Mouse (Mus musculus) CH12.LX (cell line): ENCODE measurements around the gene Vrk3. TPM values are rescaled to one million over a fixed set of nuclear protein-coding genes. Genes with fewer than 3 reads are reported as not detected.
"Not testable (repeated sequence)": the region's sequence is repeated elsewhere in the genome, so short reads cannot be mapped to it uniquely, and the experiment has no call there.

Experiments used
- DNase-seq: peaks from one replicate; pipeline ENCODE4 v3.0.0-alpha.2; 2013; ENCODE audit errors: extremely low read depth
- H3K27ac ChIP-seq: 2 replicates; pipeline ENCODE4 v1.5.1; 2012; ENCODE audit warnings: low read depth, mild to moderate bottlenecking, control low read depth, moderate library complexity; ENCODE audit not compliant: insufficient read depth
- H3K27me3 ChIP-seq: replicated peaks from 2 replicates; pipeline ENCODE3; 2012; ENCODE audit warnings: inconsistent platforms
- H3K36me3 ChIP-seq, 2 experiments: replicated peaks in 1 of 2; 2 replicates each; pipeline versions ENCODE3 to v1.6.1; 2012; ENCODE audit warnings: inconsistent platforms in 1 of 2, low read length in 1 of 2, mild to moderate bottlenecking in 1 of 2, mixed read lengths in 1 of 2, moderate library complexity in 1 of 2; ENCODE audit not compliant: control insufficient read depth in 1 of 2, insufficient read depth in 1 of 2
- H3K4me1 ChIP-seq, 2 experiments: 2 replicates each; pipeline ENCODE4 v1.6.1; 2012; ENCODE audit warnings: inconsistent platforms in 1 of 2, moderate library complexity in 1 of 2; ENCODE audit not compliant: insufficient read depth in 2 of 2, control insufficient read depth in 1 of 2
- H3K4me2 ChIP-seq: 2 replicates; pipeline ENCODE4 v1.6.1; 2012; ENCODE audit warnings: low read depth, mild to moderate bottlenecking, control low read depth; ENCODE audit not compliant: poor library complexity, insufficient read depth, severe bottlenecking
- H3K4me3 ChIP-seq, 3 experiments: fragments of 150-350 bp in 1 of 3; sonication (generic) in 1 of 3; replicated peaks in 1 of 3; 2 replicates each; pipeline versions ENCODE3 to v1.5.1; 2011 to 2012; ENCODE audit warnings: low read depth in 2 of 3, low read length in 2 of 3, mild to moderate bottlenecking in 2 of 3, moderate library complexity in 2 of 3, control low read depth in 1 of 3, improper control_type of control experiment in 1 of 3, inconsistent platforms in 1 of 3, mixed read lengths in 1 of 3; ENCODE audit not compliant: poor library complexity in 1 of 3
- H3K79me2 ChIP-seq: replicated peaks from 2 replicates; pipeline ENCODE4 v1.6.1; 2012; ENCODE audit warnings: mild to moderate bottlenecking, moderate library complexity; ENCODE audit not compliant: control insufficient read depth, poor library complexity, insufficient read depth, severe bottlenecking; ENCODE audit errors: extremely low read depth
- H3K9ac ChIP-seq: 2 replicates; pipeline ENCODE4 v1.6.1; 2012; ENCODE audit warnings: low read depth, mild to moderate bottlenecking, control low read depth, moderate library complexity; ENCODE audit not compliant: insufficient read depth
- H3K9me3 ChIP-seq: replicated peaks from 2 replicates; pipeline ENCODE3; 2012; ENCODE audit warnings: low read length, inconsistent platforms, mixed read lengths
- BHLHE40 ChIP-seq: IDR thresholded peaks from 2 replicates; pipeline ENCODE4 v1.6.1; 2011; ENCODE audit warnings: mild to moderate bottlenecking, low read depth, low read length, improper control_type of control experiment
- GABPA ChIP-seq: IDR thresholded peaks from 2 replicates; pipeline ENCODE4 v1.6.1; 2012; ENCODE audit warnings: low read depth, low read length, improper control_type of control experiment, inconsistent platforms; ENCODE audit not compliant: insufficient replicate concordance
- HCFC1 ChIP-seq: IDR thresholded peaks from 2 replicates; pipeline ENCODE4 v1.6.1; 2012; ENCODE audit warnings: low read depth, mild to moderate bottlenecking, inconsistent platforms, low read length, improper control_type of control experiment
- JUN ChIP-seq: IDR thresholded peaks from 2 replicates; pipeline ENCODE4 v1.6.1; 2011; ENCODE audit warnings: low read depth, mild to moderate bottlenecking, low read length, improper control_type of control experiment, moderate library complexity; ENCODE audit not compliant: insufficient read depth
- MAFK ChIP-seq: IDR thresholded peaks from 2 replicates; pipeline ENCODE4 v1.6.1; 2011; ENCODE audit warnings: low read length, improper control_type of control experiment; ENCODE audit not compliant: insufficient replicate concordance
- MAX ChIP-seq: IDR thresholded peaks from 2 replicates; pipeline ENCODE4 v1.6.1; 2011; ENCODE audit warnings: low read length, improper control_type of control experiment
- MEF2A ChIP-seq: IDR thresholded peaks from 2 replicates; pipeline ENCODE4 v1.6.1; 2014; ENCODE audit warnings: low read depth, mild to moderate bottlenecking, inconsistent platforms, low read length, improper control_type of control experiment, borderline replicate concordance
- MXI1 ChIP-seq: IDR thresholded peaks from 2 replicates; pipeline ENCODE4 v1.6.1; 2011; ENCODE audit warnings: mild to moderate bottlenecking, low read depth, low read length, improper control_type of control experiment
- MYC ChIP-seq: IDR thresholded peaks from 2 replicates; pipeline ENCODE4 v1.6.1; 2011; ENCODE audit warnings: low read depth, mild to moderate bottlenecking, improper control_type of control experiment, low read length
- POLR2AphosphoS2 ChIP-seq: IDR thresholded peaks from 2 replicates; pipeline ENCODE4 v1.6.1; 2011; ENCODE audit warnings: low read depth, low read length, improper control_type of control experiment
- RAD21 ChIP-seq: IDR thresholded peaks from 2 replicates; pipeline ENCODE4 v1.6.1; 2011; ENCODE audit warnings: low read depth, mild to moderate bottlenecking, low read length, improper control_type of control experiment, moderate library complexity
- SMC3 ChIP-seq: IDR thresholded peaks from 2 replicates; pipeline ENCODE4 v1.6.1; 2011; ENCODE audit warnings: low read depth, low read length, improper control_type of control experiment
- TBP ChIP-seq: conservative IDR thresholded peaks from 2 replicates; pipeline ENCODE4 v1.6.1; 2011; ENCODE audit warnings: low read depth, low read length, improper control_type of control experiment
- USF2 ChIP-seq: conservative IDR thresholded peaks from 2 replicates; pipeline ENCODE4 v1.6.1; 2011; ENCODE audit warnings: low read depth, low read length, improper control_type of control experiment
- ZNF384 ChIP-seq: IDR thresholded peaks from 2 replicates; pipeline ENCODE4 v1.6.1; 2012; ENCODE audit warnings: low read depth, low read length, improper control_type of control experiment, inconsistent platforms
- dilution Hi-C: fragments of 300-500 bp; cut with MboI; formaldehyde crosslinking; loops from 2 replicates; pipeline ENCODE4 v1.14.3; 2020; ENCODE audit warnings: low sequenced_read_pairs; ENCODE audit not compliant: extremely low pct_unique_long_range_greater_than_20kb, extremely low pct_ligation_motif_present
- in situ Hi-C: fragments of 300-500 bp; cut with MboI; formaldehyde crosslinking; loops from 3 replicates; pipeline ENCODE4 v1.14.3; 2019; ENCODE audit warnings: low sequenced_read_pairs, low pct_ligation_motif_present, low pct_unique_long_range_greater_than_20kb, mixed read lengths
- polyA plus RNA-seq: library from polyadenylated mRNA; unstranded; fragments of >175 nt; gene quantifications from 2 replicates; pipeline ENCODE4 v1.2.1, GENCODE M21; 2012; ENCODE audit warnings: low read depth; ENCODE audit not compliant: insufficient read length
- total RNA-seq, 2 experiments: library from RNA; depleted of rRNA; stranded (reverse); fragments of 300-350 nt in 1 of 2; fragments of >200 nt in 1 of 2; gene quantifications; 2 replicates each; pipeline ENCODE4 v1.2.3; 2012 to 2014

The Vrk3 gene
- total and polyA plus RNA-seq, 3 experiments: 30.0 to 50.4 (median 34.2) TPM

DNA sequence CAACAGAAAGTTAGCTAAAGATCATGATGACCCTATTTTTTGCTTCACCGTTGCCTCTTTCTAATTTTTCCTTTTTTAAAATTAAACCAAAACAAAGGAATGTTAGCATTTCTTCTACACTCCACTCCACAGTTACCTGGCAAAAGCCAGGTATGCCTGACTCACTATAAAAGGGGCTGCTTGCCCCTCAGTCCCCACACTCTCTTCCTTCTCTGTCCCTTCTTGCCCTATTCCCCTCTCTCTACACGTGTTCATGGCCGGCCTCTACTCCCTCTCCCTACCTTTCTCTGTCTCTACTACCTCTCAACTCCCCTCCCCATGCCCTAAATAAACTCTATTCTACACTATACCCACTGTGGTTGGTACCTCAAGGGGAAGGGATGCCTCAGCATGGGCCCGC is 1.1 kb upstream of the Vrk3 start:
- Histone ChIP-seq H3K79me2 (peaks cover 12% of the 10 kb centered on the region), H3K9ac (peak overlapping the region; percentile 90), H3K36me3 (peaks cover 2 to 14% of the 10 kb centered on the region in 2 experiments), H3K27ac (no peak overlapping the region), H3K4me3 (peak overlapping the region; percentile 69 to 90 (median 78)), H3K27me3 (no peaks in the 10 kb centered on the region), H3K4me1 (peaks cover 3 to 26% of the 10 kb centered on the region in 2 experiments; a peak in 2 of 4 replicates), H3K9me3 (no peaks in the 10 kb centered on the region), H3K4me2 (peak overlapping the region; percentile 99)
- in situ Hi-C loops: loop anchor here (10.0 kb wide), 1 partner anchor 208 kb away; no protein-coding TSS in a partner anchor
- DNase-seq: no peak
- TF ChIP-seq MAFK (no peak), MYC (peak; percentile 70), GABPA (no peak), TBP (no peak), POLR2AphosphoS2 (no peak), BHLHE40 (no peak), USF2 (no peak), SMC3 (no peak), MAX (peak; percentile 70), ZNF384 (no peak), MEF2A (no peak), JUN (no peak)
- dilution Hi-C loops: no loop called here

DNA sequence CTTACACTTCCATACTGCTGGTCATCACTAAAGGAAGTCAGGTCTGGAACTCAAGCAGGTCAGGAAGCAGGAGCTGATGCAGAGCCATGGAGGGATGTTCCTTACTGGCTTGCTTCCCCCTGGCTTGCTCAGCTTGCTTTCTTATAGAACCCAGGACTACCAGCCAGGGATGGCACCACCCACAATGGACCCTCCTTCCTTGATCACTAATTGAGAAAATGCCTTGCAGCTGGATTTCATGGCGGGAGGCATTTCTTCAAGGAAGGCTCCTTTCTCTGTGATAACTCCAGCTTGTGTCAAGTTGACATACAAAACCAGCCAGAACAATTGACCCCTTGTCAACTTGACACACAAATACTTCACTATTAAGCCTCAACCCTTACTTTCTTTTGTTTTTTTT is 2.7 kb downstream of the Vrk3 start, which contains the start of gene Zfp473:
Gene Zfp473 (minus strand): TSS at position 101 of the 400 bp plus-strand sequence.
- H3K4me2 ChIP-seq, H3K4me3 ChIP-seq, H3K9me3 ChIP-seq, dilution Hi-C loops, DNase-seq, in situ Hi-C loops, H3K27ac ChIP-seq, H3K9ac ChIP-seq, H3K27me3 ChIP-seq: not testable (repeated sequence)
- Histone ChIP-seq H3K4me1 (peaks cover 3 to 11% of the 10 kb centered on the region in 2 experiments; a peak in 2 of 4 replicates), H3K79me2 (peaks cover 12% of the 10 kb centered on the region), H3K36me3 (peaks cover 32 to 48% of the 10 kb centered on the region in 2 experiments)

DNA sequence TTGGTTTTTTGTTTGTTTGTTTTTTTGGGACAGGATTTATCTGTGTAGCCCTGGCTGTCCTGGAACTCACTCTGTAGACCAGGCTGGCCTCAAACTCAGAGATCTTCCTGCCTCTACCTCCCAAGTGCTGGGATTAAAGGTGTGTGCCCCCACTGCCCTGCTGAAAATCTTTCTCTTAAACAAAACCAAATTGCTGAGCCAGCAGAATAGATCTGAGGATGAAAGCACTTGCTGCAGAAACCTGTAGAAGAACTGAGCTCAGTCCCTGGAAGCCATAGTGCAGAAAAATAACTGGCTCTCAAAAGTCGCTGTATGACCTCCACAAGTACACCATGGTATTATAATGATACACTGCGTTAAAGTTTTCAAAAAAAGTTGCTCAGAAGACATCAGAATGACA is 9.0 kb downstream of the Vrk3 start:
- H3K9me3 ChIP-seq: no peaks in the 10 kb centered on the region
- no peak overlapping the region for H3K9ac ChIP-seq
- TF ChIP-seq HCFC1 (no peak), MXI1 (no peak), MAFK (peak; percentile 52; the same call in 1 of the 2 replicates), USF2 (no peak), RAD21 (no peak)
- H3K27ac ChIP-seq: no peak overlapping the region
- in situ Hi-C loops: no loop called here
- no peaks in the 10 kb centered on the region for H3K79me2 ChIP-seq
- dilution Hi-C loops: no loop called here
- H3K36me3 ChIP-seq: peaks cover 75 to 95% of the 10 kb centered on the region in 2 experiments
- no peak overlapping the region for H3K4me3 ChIP-seq
- no peaks in the 10 kb centered on the region for H3K27me3 ChIP-seq
- DNase-seq: no peak
- H3K4me1 ChIP-seq: 0 out of 4 replicates have a peak, but pooled peaks cover 0 to 2% of the 10 kb centered on the region in 2 experiments
- H3K4me2 ChIP-seq: no peak overlapping the region
